ENCODE assay signal across 8 mouse cellular contexts in genomic region chr19:26747571-26748539, GRCm38 (mm10).
DNase-seq lines count a peak whose midpoint lies in the region; ATAC-seq and TF ChIP-seq lines count a peak whose summit lies in the region.

No protein-coding gene starts in this region.

- intact Hi-C loops in heart, postnatal 14 days (cut with DNase I): loop anchor here (5.0 kb wide), 1 partner anchor 679 kb away; the partner anchor contains the start of gene Pum3

- H3K27ac ChIP-seq in ES-Bruce4 (ENCODE audit: insufficient read depth, low read length): no peak overlapping the region
- peak overlapping the region; percentile 100 for H3K27ac ChIP-seq in forebrain, embryonic 13.5 days
- peak overlapping the region; percentile 99 for H3K27ac ChIP-seq in neural tube, embryonic 15.5 days (replicated peaks)

- H3K27me3 ChIP-seq in ES-Bruce4 (ENCODE audit: control insufficient read depth, insufficient read depth, low read length, poor library complexity, severe bottlenecking): no peaks in the 10 kb centered on the region; the same call in 1 of the 2 replicates
- H3K27me3 ChIP-seq in forebrain, embryonic 13.5 days: no peaks in the 10 kb centered on the region
- no peaks in the 10 kb centered on the region for H3K27me3 ChIP-seq in neural tube, embryonic 15.5 days (replicated peaks)

- no peak for TF ChIP-seq EP300 in ES-Bruce4 (IDR thresholded peaks at IDR 0.05; ENCODE audit: insufficient read depth, low read depth, low read length)

- H3K36me3 ChIP-seq in ES-Bruce4 (ENCODE audit: control insufficient read depth, insufficient read depth, low read length, poor library complexity, severe bottlenecking): no peaks in the 10 kb centered on the region
- H3K36me3 ChIP-seq in forebrain, embryonic 13.5 days (ENCODE audit: poor library complexity, severe bottlenecking): peaks cover 2% of the 10 kb centered on the region; the same call in 1 of the 2 replicates
- no peaks in the 10 kb centered on the region for H3K36me3 ChIP-seq in neural tube, embryonic 15.5 days

- no peaks in the 10 kb centered on the region for H3K4me1 ChIP-seq in ES-Bruce4 (ENCODE audit: control insufficient read depth, insufficient read depth, low read length)
- peaks cover 35% of the 10 kb centered on the region for H3K4me1 ChIP-seq in forebrain, embryonic 13.5 days
- peaks cover 41% of the 10 kb centered on the region for H3K4me1 ChIP-seq in neural tube, embryonic 15.5 days

- no peaks in the 10 kb centered on the region for H3K9me3 ChIP-seq in ES-Bruce4 (replicated peaks; ENCODE audit: control insufficient read depth, insufficient read depth, low read length, poor library complexity, severe bottlenecking)
- H3K9me3 ChIP-seq in forebrain, embryonic 13.5 days (replicated peaks): no peaks in the 10 kb centered on the region
- H3K9me3 ChIP-seq in neural tube, embryonic 15.5 days (replicated peaks): no peaks in the 10 kb centered on the region

- TF ChIP-seq CTCF in ES-Bruce4 (IDR thresholded peaks at IDR 0.05; ENCODE audit: low read depth, low read length): no peak

- H3K4me2 ChIP-seq in forebrain, embryonic 13.5 days: peak overlapping the region; percentile 67
- peak overlapping the region; percentile 70 for H3K4me2 ChIP-seq in neural tube, embryonic 15.5 days

- peak overlapping the region; percentile 55 for H3K4me3 ChIP-seq in ES-Bruce4 (ENCODE audit: low read depth, low read length)
- H3K4me3 ChIP-seq in forebrain, embryonic 13.5 days: peak overlapping the region; percentile 47
- peak overlapping the region; percentile 54 for H3K4me3 ChIP-seq in neural tube, embryonic 15.5 days (replicated peaks)

- no peak overlapping the region for H3K9ac ChIP-seq in ES-Bruce4 (ENCODE audit: low read depth, poor library complexity, severe bottlenecking)
- H3K9ac ChIP-seq in forebrain, embryonic 13.5 days: peak overlapping the region; percentile 78
- H3K9ac ChIP-seq in neural tube, embryonic 15.5 days (replicated peaks): peak overlapping the region; percentile 73

- DNase-seq in c-Kit-positive CD71-negative TER-119-negative erythroid progenitor cells, embryonic 14.5 days (ENCODE audit: low read depth): peak; percentile 40
- DNase-seq in heart, postnatal 14 days: peak; percentile 45 to 60
- peak; percentile 33 for DNase-seq in large intestine, adult 2 months (ENCODE audit: low read depth, low spot score)
- DNase-seq in lung, adult 18-20 months: peak; percentile 70 to 73
- peak; percentile 79 for DNase-seq in thymus, postnatal 0 days (ENCODE audit: low spot score)

- TF ChIP-seq POLR2A in ES-Bruce4 (IDR thresholded peaks at IDR 0.05; ENCODE audit: insufficient read depth, low read length): no peak

- WGBS in forebrain, embryonic 13.5 days: under 1% methylated on average over 36 of the region's 36 CpGs
- under 1% methylated on average over 36 of the region's 36 CpGs for WGBS in large intestine, adult 2 months
- WGBS in neural tube, embryonic 15.5 days: 2% methylated on average over 36 of the region's 36 CpGs

- peak; percentile 87 for ATAC-seq in forebrain, embryonic 13.5 days
- peak; percentile 89 for ATAC-seq in neural tube, embryonic 15.5 days (ENCODE audit: low FRiP score)
